Mouse (Mus musculus) small intestine, adult 2 months (tissue): ENCODE measurements around the gene Olfr688.

ENCODE experiments used
- CTCF ChIP-seq: fragments of 200-500 bp; IDR thresholded peaks from 2 replicates; pipeline ENCODE4 v1.5.1; 2012; ENCODE audit warnings: low read depth, mild to moderate bottlenecking, control low read depth, inconsistent platforms, low read length, moderate library complexity, mixed read lengths; ENCODE audit not compliant: insufficient replicate concordance, insufficient read length; ENCODE audit errors: extremely low read depth
- POLR2A ChIP-seq: fragments of 200-500 bp; IDR thresholded peaks from 2 replicates; pipeline ENCODE4 v1.6.1; 2012; ENCODE audit warnings: low read depth, mild to moderate bottlenecking, control low read depth, inconsistent platforms, low read length, moderate library complexity

DNA sequence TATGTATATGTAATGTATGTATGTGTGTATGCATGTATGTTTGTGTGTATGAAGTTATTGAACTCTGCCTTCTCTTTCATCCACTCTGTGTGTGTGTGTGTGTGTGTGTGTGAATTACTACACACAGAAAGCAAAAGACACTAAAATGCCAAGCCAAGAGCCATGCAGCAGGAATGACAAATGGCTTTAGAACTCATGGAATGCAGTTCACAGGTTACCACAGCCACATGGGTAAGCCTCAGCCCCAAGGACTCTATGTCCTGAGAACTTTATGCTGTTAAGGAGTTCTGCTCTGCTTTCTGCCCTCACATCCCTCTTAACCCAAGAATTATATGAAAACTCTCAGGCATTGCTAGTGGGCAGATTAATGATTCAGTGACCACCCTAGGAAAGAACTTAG is 2.2 kb downstream of the Olfr688 start:
- TF ChIP-seq POLR2A (no peak), CTCF (no peak)
